Mouse (Mus musculus) C2C12 (cell line): Measurements from ENCODE around the gene Zfp791.
A peak's percentile ranks its signal among the peaks of the same experiment; 100 is the strongest.

Experiments used
- CTCF ChIP-seq: IDR thresholded peaks from one replicate; pipeline ENCODE4 v1.5.1; 2011; ENCODE audit not compliant: control insufficient read depth, insufficient read depth, insufficient read length
- USF1 ChIP-seq: IDR thresholded peaks from one replicate; pipeline ENCODE4 v1.6.1; 2011; ENCODE audit warnings: low read depth, mild to moderate bottlenecking, control low read depth, moderate library complexity

DNA sequence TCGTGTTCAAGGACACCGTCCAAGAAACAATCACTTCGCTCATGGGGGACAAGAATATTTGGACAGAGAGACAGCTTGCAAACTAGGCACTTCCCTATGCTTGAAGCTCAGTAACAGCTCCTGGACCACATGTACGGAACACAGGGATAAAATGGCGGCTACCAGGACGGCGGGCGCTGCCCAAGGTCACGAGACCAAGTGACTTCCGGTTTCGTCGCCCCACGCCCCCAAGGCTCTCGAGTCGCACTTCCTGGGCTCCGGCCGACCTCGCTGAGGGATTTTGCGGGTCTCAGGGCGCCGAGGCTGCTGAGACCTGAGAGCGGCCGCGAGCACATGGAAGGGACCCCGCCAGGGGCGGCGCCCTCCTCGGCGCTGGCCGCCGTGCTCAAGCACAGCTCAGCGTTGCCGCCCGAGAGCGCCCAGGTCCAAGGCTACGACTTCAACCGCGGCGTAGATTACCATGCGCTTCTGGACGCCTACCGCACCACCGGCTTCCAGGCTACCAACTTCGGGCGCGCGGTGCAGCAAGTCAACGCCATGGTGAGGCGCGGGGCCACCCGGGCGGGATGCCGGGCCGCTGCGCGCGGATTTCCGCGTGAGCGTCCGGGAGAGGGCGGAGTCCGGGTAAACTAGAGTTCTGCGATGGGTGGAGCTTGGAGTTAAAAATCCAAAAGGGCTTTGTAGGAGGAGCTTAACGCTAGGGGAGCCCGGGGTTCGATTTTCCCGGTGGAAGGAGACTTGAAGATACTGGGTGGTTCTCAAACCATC, 51.2 kb downstream of the Zfp791 start, which contains the start of gene Dhps:
- TF ChIP-seq CTCF (no peak), USF1 (peak; percentile 88)
